Mouse (Mus musculus) hindbrain, embryonic 12.5 days (tissue): Measurements from ENCODE around the gene Ctnna2. TPM values are rescaled to one million over a fixed set of nuclear protein-coding genes. Genes with fewer than 3 reads are reported as not detected.

Source experiments
- ATAC-seq: fragments of 200-750 bp; cut with Nextera tagmentation; 2 replicates; pipeline ENCODE4 v1.8.0; 2017; ENCODE audit warnings: moderate TSS enrichment; ENCODE audit not compliant: low FRiP score
- H3K27ac ChIP-seq: fragments of 300-500 bp; sonication (generic); 2 replicates; pipeline ENCODE4 v1.5.1; 2016; ENCODE audit warnings: mild to moderate bottlenecking
- H3K27me3 ChIP-seq: fragments of 300-500 bp; sonication (generic); 2 replicates; pipeline ENCODE4 v1.6.1; 2016; ENCODE audit warnings: mild to moderate bottlenecking
- H3K36me3 ChIP-seq: fragments of 300-500 bp; sonication (generic); 2 replicates; pipeline ENCODE4 v1.6.1; 2016; ENCODE audit warnings: mild to moderate bottlenecking
- H3K4me1 ChIP-seq: fragments of 300-500 bp; sonication (generic); 2 replicates; pipeline ENCODE4 v1.6.1; 2016
- H3K4me2 ChIP-seq: fragments of 300-500 bp; sonication (generic); replicated peaks from 2 replicates; pipeline ENCODE4 v1.6.1; 2016; ENCODE audit warnings: mild to moderate bottlenecking
- H3K4me3 ChIP-seq: fragments of 300-500 bp; sonication (generic); 2 replicates; pipeline ENCODE4 v1.5.1; 2016; ENCODE audit warnings: mild to moderate bottlenecking
- H3K9ac ChIP-seq: fragments of 300-500 bp; sonication (generic); 2 replicates; pipeline ENCODE4 v1.6.1; 2016; ENCODE audit warnings: mild to moderate bottlenecking, moderate library complexity
- H3K9me3 ChIP-seq: fragments of 300-500 bp; sonication (generic); replicated peaks from 2 replicates; pipeline ENCODE4 v1.6.1; 2016; ENCODE audit warnings: mild to moderate bottlenecking
- WGBS: fragments of 180-500 bp; shearing (Covaris S2); methylation state at CpG from one replicate; pipeline ENCODE4 v1.1.7; 2016; 5-methylcytosine and 5-hydroxymethylcytosine counted together
- polyA plus RNA-seq: library from polyadenylated mRNA; unstranded; fragments of >200 nt; fragmentation: Nextera tagmentation; extraction: Ambion mirVana; gene quantifications from 2 replicates; pipeline ENCODE4 v1.2.1, GENCODE M21; 2016

The Ctnna2 gene
- polyA plus RNA-seq, 1 experiment from 2014 or later = 98.5 TPM

- Histone ChIP-seq H3K4me1 (no peaks in the 10 kb centered on the region), H3K4me3 (no peak overlapping the region), H3K9me3 (no peaks in the 10 kb centered on the region), H3K27ac (no peak overlapping the region), H3K4me2 (no peak overlapping the region), H3K36me3 (no peaks in the 10 kb centered on the region), H3K9ac (no peak overlapping the region), H3K27me3 (no peaks in the 10 kb centered on the region)
- no peak for ATAC-seq
- WGBS = 79% methylated on average over 2 of the region's 2 CpGs
These were observed 521.6 kb downstream of the Ctnna2 start for GRCm38 (mm10) chr6:77457919-77458318.

DNA sequence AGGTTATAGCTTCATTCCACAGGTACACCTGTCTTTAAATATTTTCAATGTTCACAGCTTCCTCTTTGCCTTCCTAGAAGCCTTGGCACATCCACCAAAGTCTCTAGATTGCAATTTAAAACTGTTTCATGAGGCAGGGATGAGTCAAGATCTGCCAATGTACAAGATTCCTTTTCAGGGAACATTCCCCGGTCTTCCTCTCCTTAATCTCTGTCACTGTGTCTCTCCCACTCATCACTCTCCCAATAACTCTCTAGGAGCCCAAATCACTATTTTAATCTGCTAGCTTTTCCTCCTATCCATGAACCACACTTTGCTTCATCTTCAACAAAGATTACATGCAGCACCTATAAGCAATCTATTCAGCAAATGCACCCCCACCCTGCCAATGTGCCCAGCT, 532.6 kb downstream of the Ctnna2 start:
- no peaks in the 10 kb centered on the region for H3K4me1 ChIP-seq
- ATAC-seq = no peak
- H3K4me2 ChIP-seq = no peak overlapping the region
- 96% methylated on average over 1 of the region's 1 CpGs for WGBS
- no peaks in the 10 kb centered on the region for H3K36me3 ChIP-seq
- H3K27ac ChIP-seq = no peak overlapping the region
- H3K4me3 ChIP-seq = no peak overlapping the region
- H3K9me3 ChIP-seq = no peaks in the 10 kb centered on the region
- no peaks in the 10 kb centered on the region for H3K27me3 ChIP-seq
- no peak overlapping the region for H3K9ac ChIP-seq

DNA sequence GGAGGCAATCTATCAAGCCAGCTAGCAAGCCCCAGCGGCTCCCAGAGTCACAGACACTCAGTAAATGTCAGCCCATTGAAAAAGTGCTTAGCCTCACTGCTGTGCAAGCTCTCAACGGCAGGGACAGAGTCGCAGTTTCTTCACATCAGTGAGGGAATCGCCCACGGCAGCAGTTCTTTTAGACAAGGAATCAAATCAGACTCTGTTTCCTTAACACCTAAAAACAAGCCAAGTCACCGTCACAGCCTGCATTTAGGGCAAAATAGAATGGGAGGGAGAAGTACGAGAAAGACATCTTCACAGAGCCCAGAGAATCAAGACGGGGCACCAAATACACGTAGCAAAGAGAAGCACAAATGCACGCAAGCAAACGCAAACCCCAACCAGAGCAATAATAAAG, 535.6 kb downstream of the Ctnna2 start:
- no peaks in the 10 kb centered on the region for H3K36me3 ChIP-seq
- WGBS = 72% methylated on average over 11 of the region's 11 CpGs
- H3K9ac ChIP-seq = no peak overlapping the region
- no peak overlapping the region for H3K4me2 ChIP-seq
- H3K4me1 ChIP-seq = no peaks in the 10 kb centered on the region
- no peaks in the 10 kb centered on the region for H3K9me3 ChIP-seq
- H3K27ac ChIP-seq = no peak overlapping the region
- no peak for ATAC-seq
- no peaks in the 10 kb centered on the region for H3K27me3 ChIP-seq
- H3K4me3 ChIP-seq = no peak overlapping the region

DNA sequence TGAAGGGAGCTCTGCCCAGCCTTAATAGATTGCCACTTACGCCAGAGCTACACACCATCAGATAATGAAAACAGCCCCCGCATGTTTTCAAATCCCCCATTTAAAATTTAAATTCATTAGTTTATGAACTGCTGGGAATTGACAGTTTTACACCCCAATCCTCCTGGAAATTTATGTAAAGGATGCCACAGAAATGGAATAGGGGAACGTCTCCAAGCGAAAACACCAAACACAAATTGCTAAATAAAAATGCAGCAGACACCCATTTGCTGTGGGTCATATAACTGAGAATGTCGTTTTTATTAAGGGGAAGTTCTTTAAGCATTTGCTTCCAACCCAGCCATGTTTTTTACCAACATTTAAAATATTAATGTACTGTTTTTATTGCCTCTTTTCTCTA, 538.4 kb downstream of the Ctnna2 start:
- H3K27ac ChIP-seq = no peak overlapping the region
- H3K27me3 ChIP-seq = no peaks in the 10 kb centered on the region
- no peaks in the 10 kb centered on the region for H3K9me3 ChIP-seq
- no peak for ATAC-seq
- H3K9ac ChIP-seq = no peak overlapping the region
- 74% methylated on average over 5 of the region's 5 CpGs for WGBS
- H3K4me3 ChIP-seq = no peak overlapping the region
- no peaks in the 10 kb centered on the region for H3K36me3 ChIP-seq
- H3K4me1 ChIP-seq = no peaks in the 10 kb centered on the region
- no peak overlapping the region for H3K4me2 ChIP-seq

DNA sequence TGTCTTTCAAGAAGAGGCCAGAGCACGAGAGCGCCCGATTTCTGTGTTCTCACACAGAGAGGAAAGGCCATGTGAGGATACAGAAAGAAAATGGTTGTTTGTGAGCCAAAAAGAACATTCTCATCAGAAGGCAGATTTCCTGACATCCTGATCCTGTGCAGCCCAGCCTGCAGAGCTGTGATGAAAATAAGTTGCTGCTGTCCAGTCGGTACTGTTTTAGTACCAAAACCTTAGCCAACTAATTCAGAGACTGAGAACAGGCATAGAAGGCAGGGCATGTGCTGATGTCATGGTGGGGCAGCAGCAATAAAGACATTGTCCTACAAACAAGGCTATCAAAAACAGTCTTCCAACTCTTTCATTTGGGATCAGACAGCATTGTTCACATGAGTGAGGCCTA, 549.1 kb downstream of the Ctnna2 start:
- 95% methylated on average over 4 of the region's 4 CpGs for WGBS
- no peaks in the 10 kb centered on the region for H3K36me3 ChIP-seq
- H3K27me3 ChIP-seq = no peaks in the 10 kb centered on the region
- no peak overlapping the region for H3K9ac ChIP-seq
- no peaks in the 10 kb centered on the region for H3K4me1 ChIP-seq
- no peaks in the 10 kb centered on the region for H3K9me3 ChIP-seq
- H3K4me2 ChIP-seq = no peak overlapping the region
- H3K4me3 ChIP-seq = no peak overlapping the region
- no peak for ATAC-seq
- H3K27ac ChIP-seq = no peak overlapping the region

DNA sequence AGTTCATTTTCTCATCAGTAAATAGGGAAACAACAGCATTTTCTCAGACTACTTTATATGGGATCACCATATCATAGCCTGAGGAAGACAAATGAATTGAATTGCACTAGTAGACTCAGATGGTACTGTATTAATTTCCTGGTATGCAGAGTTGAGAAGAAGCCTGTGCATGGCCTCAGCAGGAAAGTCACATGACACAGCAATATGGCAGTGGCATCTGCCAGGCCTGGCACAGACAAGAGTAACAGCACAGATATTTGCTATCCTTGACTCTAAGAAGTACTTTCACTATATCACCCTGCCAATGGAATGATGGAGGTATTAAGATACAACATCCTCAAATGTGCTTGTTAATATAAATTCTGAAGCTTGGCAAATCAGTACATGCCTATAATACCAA, 553.8 kb downstream of the Ctnna2 start:
- Histone ChIP-seq H3K9ac (no peak overlapping the region), H3K4me2 (no peak overlapping the region), H3K9me3 (no peaks in the 10 kb centered on the region), H3K27ac (no peak overlapping the region), H3K4me1 (no peaks in the 10 kb centered on the region), H3K27me3 (no peaks in the 10 kb centered on the region), H3K36me3 (no peaks in the 10 kb centered on the region), H3K4me3 (no peak overlapping the region)
- ATAC-seq = no peak

- 87% methylated on average over 4 of the region's 4 CpGs for WGBS
- Histone ChIP-seq H3K9me3 (no peaks in the 10 kb centered on the region), H3K4me1 (no peaks in the 10 kb centered on the region), H3K27ac (no peak overlapping the region), H3K4me3 (no peak overlapping the region), H3K36me3 (no peaks in the 10 kb centered on the region), H3K9ac (no peak overlapping the region), H3K27me3 (no peaks in the 10 kb centered on the region), H3K4me2 (no peak overlapping the region)
- no peak for ATAC-seq
These were observed 554.7 kb downstream of the Ctnna2 start for GRCm38 (mm10) chr6:77424826-77425225.

- Histone ChIP-seq H3K27me3 (no peaks in the 10 kb centered on the region), H3K27ac (no peak overlapping the region), H3K4me2 (no peak overlapping the region), H3K4me3 (no peak overlapping the region), H3K36me3 (no peaks in the 10 kb centered on the region), H3K9ac (no peak overlapping the region), H3K4me1 (no peaks in the 10 kb centered on the region), H3K9me3 (no peaks in the 10 kb centered on the region)
- no peak for ATAC-seq
- WGBS = 81% methylated on average over 3 of the region's 3 CpGs
These were observed 557.8 kb downstream of the Ctnna2 start for GRCm38 (mm10) chr6:77421564-77422139.

DNA sequence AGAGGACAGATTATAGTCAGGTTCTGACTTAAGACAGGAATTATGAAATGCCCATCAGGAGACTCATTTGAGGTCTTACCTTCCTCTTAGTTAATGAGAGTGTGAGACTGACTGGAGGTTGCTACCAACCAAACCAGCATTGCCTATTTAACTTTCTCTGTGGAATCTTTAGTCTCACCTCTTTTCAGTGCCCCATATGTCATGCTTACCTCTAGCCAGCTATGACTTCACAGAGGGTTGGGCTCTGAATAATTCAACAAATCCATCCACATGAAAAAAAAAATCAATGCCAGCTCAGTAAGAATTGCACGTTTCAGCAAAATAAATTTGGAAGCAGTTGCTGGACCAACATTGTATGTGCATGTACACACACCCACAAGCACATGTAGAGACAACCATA, 562.5 kb downstream of the Ctnna2 start:
- no peak for ATAC-seq
- H3K4me1 ChIP-seq = no peaks in the 10 kb centered on the region
- no peak overlapping the region for H3K4me3 ChIP-seq
- no peaks in the 10 kb centered on the region for H3K36me3 ChIP-seq
- H3K9me3 ChIP-seq = no peaks in the 10 kb centered on the region
- H3K9ac ChIP-seq = no peak overlapping the region
- no peak overlapping the region for H3K4me2 ChIP-seq
- H3K27me3 ChIP-seq = no peaks in the 10 kb centered on the region
- WGBS = 83% methylated on average over 1 of the region's 1 CpGs
- no peak overlapping the region for H3K27ac ChIP-seq

- ATAC-seq = no peak
These were observed 566.0 kb downstream of the Ctnna2 start for GRCm38 (mm10) chr6:77413530-77413929.

DNA sequence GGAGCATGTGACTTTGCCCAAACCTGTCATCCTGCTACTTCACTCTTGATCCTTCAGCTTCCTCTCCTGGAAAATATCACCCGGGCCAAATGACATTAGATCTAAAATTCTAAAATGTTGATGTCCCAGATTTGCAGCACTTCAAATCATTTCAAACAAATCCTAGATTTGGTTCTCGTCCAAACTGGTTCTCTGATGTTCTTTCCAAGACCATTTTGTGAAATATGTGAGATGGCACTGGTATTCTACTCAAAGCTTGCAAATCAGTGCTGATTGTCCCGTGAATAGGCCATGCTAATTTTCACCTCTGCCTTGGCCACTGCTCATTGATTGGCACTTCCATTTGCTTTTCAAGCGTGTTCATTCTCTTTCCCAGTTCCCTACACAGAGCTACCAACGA, 571.0 kb downstream of the Ctnna2 start:
- H3K9me3 ChIP-seq = no peaks in the 10 kb centered on the region
- no peak overlapping the region for H3K27ac ChIP-seq
- no peaks in the 10 kb centered on the region for H3K4me1 ChIP-seq
- H3K4me3 ChIP-seq = no peak overlapping the region
- no peaks in the 10 kb centered on the region for H3K36me3 ChIP-seq
- H3K9ac ChIP-seq = no peak overlapping the region
- 72% methylated on average over 5 of the region's 5 CpGs for WGBS
- no peak overlapping the region for H3K4me2 ChIP-seq
- no peak for ATAC-seq
- no peaks in the 10 kb centered on the region for H3K27me3 ChIP-seq

More at GRCm38 (mm10) chr6:77413530-77413929, 566.0 kb downstream of the Ctnna2 start:
- Histone ChIP-seq H3K27me3 (no peaks in the 10 kb centered on the region), H3K4me2 (no peak overlapping the region), H3K27ac (no peak overlapping the region), H3K36me3 (no peaks in the 10 kb centered on the region), H3K9ac (no peak overlapping the region), H3K4me3 (no peak overlapping the region), H3K4me1 (no peaks in the 10 kb centered on the region), H3K9me3 (no peaks in the 10 kb centered on the region)
- WGBS = 63% methylated on average over 1 of the region's 1 CpGs

- H3K4me1 ChIP-seq = no peaks in the 10 kb centered on the region
- no peak for ATAC-seq
- H3K9me3 ChIP-seq = no peaks in the 10 kb centered on the region
- H3K27ac ChIP-seq = no peak overlapping the region
- no peaks in the 10 kb centered on the region for H3K36me3 ChIP-seq
- no peaks in the 10 kb centered on the region for H3K27me3 ChIP-seq
- 92% methylated on average over 6 of the region's 6 CpGs for WGBS
- no peak overlapping the region for H3K4me3 ChIP-seq
- H3K9ac ChIP-seq = no peak overlapping the region
- no peak overlapping the region for H3K4me2 ChIP-seq
These were observed 578.7 kb downstream of the Ctnna2 start for GRCm38 (mm10) chr6:77400751-77401150.

DNA sequence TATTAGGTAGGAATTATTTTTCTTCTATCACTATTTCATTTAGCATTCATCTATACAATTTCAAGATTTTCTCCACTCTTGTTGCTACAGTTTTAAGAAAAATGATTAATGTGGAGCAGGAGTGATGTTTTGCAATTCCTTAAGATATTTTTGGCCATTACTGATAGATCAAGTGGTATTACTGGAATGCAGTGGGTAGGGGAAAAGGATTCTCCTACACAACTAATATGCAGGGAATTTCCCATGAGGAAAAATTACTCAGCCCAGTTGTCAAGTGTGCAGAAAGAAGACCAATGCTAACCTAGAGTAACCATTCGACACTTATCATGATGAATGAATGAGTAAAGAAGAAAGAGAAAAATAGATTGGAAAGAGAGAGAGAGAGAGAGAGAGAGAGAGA, 587.8 kb downstream of the Ctnna2 start:
- H3K4me1 ChIP-seq = no peaks in the 10 kb centered on the region

More for the DNA sequence above, 587.8 kb downstream of the Ctnna2 start:
- no peak overlapping the region for H3K4me2 ChIP-seq
- H3K9me3 ChIP-seq = no peaks in the 10 kb centered on the region
- H3K4me3 ChIP-seq = no peak overlapping the region
- H3K36me3 ChIP-seq = no peaks in the 10 kb centered on the region
- no peaks in the 10 kb centered on the region for H3K27me3 ChIP-seq
- H3K27ac ChIP-seq = no peak overlapping the region
- 78% methylated on average over 1 of the region's 1 CpGs for WGBS
- ATAC-seq = no peak
- no peak overlapping the region for H3K9ac ChIP-seq
